Mouse (Mus musculus) monocyte, adult 2 months (primary cell): ENCODE data around the gene Map7d1.

Source experiments
- DNase-seq, 2 experiments: peaks; one replicate each; pipeline ENCODE4 v3.0.0; 2022; ENCODE audit warnings: low spot score in 2 of 2, low read depth in 1 of 2

The Map7d1 gene

DNA sequence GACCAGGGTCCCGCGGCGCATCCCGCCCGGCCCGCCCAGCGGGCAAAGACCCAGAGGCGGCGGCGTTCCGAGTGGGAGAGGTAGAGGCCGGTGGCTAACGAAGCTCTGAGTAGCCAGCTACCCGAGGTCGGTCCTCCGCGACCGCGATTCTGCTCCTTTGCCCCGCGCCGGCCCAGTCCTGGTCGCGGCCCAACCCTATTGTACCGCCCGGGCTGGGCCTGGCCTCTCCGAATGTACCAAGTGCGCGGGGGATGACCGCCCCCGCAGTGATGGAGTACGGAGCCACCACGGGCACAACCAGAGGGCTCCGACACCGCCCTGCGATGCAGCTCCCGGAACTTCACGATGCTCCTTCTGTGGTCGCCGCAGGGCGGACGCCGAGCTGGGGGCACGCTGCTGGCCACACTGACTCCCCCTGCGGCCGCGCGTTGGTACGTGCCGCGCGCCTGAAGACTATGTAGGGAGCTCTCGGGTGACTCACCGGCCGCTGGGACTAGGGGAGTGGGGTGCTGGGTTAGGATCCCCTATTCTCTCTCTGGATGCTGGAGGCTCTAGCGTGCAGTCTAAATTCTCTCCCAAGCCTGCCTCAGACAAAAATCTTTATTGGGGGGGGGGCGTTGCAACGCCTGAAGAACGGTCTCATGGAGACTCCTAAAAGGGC is at the start of gene Map7d1:
TSS of gene Map7d1 (minus strand) at position 213 of the 661 bp plus-strand sequence.
- peak; percentile 73 to 88 for DNase-seq

DNA sequence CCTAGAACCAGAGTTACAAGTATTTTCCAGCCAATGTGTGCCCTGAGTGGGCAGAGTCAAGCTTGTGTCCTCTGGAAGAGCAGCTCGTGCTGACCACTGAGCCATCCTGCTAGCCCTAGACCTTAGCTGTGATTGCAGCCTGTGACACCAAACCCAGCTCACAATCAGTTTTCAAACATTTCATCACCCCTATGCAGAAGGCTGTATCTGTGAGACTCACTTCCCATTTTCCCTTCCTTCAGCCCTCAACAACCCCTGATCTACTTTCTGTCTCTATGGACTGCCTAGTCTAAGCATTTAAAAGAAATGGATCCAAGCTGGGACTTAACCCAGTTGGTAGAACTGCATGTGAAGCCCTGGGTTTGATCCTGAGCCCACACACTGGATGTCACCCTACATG is 49.3 kb upstream of the Map7d1 start:
- DNase-seq: no peak

DNA sequence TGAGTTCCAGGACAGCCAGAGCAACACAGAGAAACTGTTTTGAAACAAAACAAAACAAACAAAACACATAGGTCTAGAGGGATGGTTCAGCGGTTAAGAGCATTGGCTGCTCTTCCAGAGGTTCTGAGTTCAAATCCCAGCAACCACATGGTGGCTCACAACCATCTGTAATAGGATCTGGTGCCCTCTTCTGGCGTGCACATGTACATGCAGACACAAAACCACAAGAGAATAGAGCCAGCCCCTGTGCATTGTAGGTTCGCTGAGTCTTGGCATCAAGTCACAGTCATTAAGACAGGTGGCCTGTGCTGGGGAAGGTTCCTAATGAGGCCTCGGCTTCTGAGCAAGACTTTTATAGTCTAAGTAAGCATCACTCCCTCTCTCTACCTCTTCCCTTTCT is 47.7 kb upstream of the Map7d1 start:
- DNase-seq: no peak

DNA sequence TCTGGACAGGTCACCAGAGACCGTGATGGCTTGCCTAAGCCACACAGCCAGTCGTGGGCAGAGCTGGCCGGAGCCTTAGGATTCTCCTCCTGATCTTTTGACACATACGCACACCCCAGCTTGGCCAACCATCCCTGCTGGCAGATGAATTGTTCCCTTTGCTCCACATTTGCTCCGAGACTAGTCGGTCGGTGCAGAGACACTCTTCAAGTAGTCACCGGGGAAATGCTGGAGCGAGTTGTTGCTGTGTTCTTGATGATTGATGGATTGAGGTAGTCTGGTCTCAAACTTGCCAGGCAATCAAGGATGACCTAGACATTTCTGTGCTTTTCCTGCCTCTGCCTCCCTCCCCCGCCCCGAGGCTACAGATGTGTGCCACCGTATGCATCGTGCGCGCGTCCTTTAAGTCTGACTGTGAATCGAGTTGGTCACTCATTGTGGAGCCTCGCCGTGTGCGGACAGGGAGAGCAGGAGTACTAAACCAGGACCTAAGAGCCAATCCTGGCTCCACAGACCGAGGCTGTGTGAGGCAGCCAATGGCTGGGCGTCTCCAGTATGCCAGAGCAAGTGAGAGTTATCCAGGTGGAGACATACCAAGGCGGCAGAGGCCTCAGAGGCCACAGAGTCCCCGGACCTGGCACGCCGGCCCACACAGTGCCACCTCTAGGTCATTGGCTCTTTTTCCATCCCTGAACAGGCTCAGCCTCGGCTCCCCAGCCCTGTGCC is 45.6 kb upstream of the Map7d1 start:
- no peak for DNase-seq

DNA sequence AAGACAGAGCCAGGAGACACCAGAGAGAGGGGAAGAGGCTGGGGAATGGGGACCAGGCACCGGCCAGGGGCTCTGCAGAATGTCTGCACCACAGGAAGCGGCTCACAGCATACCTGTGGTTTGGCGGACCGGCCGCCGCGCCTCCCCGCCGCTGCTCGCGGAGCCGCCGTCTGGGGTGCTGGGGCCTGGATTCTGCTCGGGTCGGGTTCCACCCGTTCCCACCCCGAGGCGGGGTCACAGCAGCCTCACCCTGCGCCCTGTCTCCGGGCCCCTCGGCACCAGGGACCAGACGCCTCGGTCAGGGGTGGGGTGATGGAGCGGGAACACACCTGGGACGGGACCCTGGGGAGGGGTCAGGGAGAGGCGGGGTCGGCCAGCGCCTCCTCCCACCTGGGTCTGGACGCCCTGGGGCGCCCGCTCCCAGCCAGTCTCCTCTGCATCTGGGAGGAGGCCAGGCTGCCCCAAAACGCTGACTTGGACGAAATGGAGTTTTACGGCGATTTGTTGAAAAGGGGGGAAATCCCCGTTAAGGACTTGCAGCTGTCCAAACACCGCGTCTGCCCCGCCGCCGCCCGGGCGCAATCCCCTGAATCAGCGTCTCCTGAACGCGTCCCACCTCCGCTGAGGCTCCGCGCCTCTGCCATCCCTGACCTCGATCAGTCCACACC is 44.9 kb upstream of the Map7d1 start:
- no peak for DNase-seq

DNA sequence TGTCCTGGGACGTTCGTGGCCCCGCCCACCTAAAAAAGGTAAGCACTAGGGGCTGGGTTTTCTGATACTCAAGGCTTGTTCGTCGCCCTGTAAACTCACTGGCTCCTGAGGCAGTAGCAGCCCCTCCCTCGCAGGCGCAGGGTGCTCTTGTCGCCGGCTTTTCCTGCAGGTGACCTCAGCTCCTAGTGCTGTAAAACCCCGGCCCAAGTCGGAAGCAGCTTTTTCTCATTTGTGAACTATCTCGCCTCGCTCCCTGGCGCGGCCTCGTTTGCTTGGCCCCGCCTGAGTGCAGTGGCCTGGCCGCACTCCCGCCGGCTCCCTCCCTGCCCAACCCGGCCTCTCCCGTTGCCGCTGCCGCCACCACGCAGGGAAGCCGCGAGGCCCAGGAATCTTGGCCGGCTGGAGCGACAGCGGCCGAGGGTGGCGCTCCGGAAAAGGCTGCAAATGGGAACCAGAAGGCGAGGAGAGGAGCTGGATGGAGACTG is 40.5 kb upstream of the Map7d1 start:
- no peak for DNase-seq

DNA sequence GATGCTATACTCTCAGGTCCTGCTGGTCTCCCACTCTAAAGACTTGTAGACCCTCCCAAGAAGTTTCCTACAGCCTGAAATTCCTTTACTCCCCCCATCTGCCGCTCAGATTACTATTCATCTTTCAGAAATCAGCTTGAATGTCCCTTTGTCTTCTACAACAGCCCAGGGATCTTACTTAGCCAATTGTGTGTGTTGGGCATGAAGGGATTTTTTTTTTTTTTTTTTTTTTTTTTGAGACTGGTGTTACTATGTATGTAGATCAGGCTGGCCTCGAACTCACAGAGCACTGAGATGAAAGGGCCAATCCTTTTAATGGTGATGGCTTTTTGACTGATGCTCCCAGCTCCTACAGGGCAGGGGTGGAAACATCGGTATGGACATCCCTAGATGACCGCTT is 39.8 kb upstream of the Map7d1 start:
- DNase-seq: no peak

DNA sequence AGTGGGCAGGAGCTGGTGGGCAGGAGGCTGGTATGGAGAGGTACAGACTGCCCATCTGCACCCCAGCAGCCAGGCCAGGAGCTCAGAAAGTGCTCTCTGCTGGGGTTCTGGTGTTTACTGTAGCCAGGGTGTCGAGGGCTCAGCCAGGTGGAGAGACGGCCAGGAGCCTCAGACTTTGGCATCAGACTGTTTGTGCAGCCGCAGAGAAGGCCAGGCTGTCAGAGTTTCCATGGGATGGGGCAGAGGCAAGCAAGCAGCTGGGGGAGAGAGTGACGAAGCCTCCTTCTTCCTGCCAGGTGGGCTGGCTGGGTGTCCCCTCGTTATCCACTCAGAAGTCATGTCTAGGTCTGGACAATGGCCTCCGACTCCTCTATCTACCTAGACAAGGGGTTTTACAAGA is 39.0 kb upstream of the Map7d1 start:
- no peak for DNase-seq

DNA sequence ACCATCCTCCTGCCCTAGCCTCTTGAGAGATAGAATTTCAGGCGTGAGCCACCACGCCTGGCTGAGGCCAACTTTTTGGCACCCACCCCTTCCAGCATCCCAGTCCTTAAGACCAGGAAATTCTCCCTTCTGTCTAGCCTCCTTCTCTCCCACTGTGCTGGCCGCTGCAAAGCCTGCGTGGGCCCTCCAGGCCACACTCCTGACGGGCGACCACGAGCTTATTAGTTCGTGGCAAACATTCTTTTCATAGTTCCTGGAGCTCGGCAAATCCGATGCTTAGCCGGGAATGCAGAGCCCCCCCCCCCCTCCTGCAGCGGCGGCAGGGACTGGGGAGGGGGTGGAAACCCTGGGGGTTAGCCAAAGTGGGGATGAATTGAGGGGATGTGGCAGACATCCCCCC is 35.1 kb upstream of the Map7d1 start:
- no peak for DNase-seq

DNA sequence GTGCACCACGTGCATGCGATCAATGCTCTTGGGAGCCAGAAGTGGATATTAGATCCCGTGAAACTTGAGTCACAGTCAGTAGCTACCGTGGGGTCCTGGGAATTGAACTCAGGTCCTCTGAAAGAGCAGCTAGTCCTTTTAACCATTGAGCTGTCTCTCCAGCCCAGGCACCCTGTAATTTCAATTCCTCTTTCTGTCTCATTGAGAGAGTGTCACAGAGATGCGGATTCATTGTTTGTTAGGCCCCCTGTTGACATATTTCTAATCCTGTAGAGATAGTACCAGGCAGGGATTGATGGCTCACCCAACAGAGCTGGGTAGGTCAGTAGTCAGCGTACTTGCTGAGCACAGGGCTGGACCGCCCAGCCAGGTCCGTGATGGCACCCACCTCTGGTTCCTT is 34.2 kb upstream of the Map7d1 start:
- no peak for DNase-seq

DNA sequence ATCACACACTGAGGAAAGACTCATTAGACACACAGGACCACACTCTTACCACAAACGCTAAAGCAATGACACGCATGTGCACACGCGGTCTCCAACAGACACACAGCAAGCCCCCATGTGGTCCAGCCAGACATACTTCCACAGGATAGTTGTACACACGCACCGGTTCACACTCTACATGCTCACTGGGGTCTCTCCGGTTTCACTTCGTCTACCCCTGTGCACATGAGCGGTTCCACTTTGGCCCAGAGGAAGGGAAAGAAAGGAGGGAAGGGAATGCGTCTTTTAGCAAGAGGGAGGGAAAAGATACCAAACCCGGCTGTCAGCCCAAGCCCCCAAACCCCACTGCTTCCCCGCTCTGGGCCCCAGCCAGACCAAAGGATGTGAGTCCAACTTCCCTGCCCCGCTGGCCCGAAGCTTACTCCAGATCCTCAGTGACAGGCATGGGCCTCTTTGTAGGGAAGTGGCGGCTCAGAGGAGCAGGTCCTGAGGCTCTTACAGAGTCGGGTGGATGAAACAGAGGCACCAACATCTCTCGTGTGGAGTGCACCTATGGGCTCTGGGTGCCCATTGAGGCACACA is 32.0 kb upstream of the Map7d1 start:
- DNase-seq: no peak

DNA sequence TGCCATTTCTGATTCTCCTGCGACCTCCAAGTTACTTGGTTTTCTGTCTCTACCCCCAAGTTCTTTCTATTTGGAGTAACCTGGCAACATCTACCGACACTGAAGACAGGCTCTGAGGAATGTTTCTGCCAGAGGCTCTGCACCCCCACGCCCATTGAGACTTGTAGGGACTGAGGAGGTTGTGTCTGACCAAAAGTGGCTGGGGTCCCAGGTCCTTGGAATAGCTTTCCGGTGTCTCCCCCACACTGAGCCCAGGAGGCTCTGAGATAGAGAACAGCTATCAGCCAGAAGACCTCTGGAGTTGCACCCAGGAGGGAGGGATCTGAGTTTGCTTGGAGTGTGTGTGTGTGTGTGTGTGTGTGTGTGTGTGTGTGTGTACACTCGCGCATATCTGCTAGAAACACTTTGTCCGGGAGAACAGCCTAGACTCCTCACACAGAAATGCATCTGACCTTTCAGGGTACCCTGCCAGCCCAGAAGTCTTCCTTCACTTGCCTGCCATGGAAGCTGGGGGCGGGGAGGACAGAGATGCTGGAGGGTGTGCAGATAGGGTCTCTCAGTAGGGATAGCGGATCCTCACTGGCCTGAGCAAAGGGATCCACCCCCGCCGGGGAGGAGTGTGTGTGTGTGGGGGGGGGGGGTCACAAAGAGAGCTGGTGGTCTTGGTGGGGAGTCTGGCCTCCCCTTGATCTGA is 31.3 kb upstream of the Map7d1 start:
- no peak for DNase-seq

DNA sequence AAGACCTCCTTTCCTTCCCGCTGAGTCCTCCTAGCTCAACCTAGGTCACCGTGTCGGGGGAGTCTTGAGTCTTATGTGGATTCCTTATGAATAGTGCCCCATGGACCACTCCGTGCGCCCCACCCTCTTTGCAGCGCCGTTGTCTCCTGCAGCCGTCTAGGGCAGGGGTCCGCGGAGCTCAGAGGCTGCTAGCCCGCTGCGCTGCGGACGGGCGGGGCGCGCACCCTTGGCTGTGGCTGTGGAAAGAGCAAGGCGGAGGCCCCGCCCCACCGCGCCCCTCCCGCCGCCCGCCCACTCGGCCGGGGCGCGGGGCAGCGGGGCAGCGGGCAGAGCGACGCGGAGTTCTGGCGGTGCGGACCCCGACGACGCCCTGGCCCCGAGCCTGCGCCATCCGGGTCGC is 30.3 kb upstream of the Map7d1 start, which contains the start of gene Col8a2:
TSS of gene Col8a2 (plus strand) at position 302 of the 400 bp plus-strand sequence.
- DNase-seq: no peak

DNA sequence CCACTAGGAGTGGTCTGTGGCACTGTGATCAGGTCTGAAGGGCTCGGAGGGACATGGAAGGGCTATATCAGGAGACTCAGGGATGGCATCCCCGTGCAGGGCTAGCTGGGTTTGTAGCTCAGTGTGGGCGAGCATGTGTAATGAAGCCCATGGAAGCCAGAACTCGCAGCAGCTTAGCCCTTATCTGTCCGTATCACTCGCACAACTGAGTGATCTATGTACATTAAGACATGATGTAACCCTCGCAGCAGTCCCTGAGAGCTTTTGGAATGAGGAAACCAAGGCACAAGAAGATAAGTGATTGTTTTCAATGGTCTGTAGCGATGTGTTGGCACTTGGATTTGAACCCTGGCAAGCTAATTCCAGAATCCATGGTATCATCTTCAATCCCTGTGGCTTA is 27.4 kb upstream of the Map7d1 start:
- DNase-seq: no peak

DNA sequence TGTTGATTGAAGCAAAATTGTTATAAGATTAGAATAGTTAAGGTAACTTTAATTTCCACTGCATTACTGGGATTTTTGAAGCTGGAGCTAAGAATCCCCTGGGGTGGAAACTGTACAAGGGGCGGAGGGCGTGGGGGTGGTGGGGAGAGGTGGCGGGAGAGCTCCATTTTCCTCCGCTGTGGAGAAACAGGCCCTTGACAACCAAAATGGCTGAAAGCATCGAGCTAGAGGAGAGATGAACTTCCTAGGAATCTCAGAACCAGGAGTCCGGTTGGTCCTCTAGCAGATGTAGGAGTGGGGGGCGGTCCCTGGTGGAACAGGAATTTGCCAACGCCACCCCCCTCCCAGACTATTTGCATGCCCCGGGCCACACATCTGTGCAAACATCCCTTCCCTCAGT is 25.6 kb upstream of the Map7d1 start:
- DNase-seq: no peak

DNA sequence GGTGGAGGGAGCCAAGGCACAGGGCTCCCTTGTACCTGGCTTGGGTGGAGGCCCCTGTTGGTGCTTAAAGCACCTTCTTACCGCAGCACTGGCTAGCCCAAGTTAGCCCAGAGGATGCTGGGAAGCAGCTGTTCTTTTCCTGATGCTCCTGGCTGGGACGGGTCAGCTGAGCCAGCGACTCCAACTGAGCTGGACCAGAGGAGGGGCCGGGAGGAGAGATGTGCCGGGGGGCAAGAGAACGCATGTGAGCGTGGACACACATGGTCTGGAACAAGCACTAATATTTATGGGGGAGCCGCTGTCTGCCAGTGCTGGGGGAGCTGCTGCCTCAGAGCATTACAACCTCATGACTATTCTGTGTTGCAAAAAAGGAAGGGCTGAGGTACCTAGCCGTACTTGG is 22.8 kb upstream of the Map7d1 start:
- DNase-seq: no peak

DNA sequence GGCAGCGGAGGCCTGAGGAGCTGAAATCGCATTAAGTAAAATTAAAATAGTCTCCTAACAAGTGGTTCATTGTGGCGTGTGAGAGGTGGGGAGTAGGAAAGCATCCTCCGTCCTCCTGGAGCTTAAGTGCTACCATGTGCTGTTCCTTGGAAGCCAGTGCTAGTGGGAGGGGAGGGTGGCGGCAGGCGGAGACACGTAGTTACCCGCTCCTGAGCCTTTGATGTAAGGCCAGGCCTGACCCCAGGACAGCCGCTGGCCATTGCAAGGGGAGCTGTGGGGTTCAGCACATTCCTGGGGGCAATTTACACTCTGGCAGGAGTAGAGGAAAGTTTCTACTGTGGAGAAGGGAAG is 22.4 kb upstream of the Map7d1 start:
- DNase-seq: no peak

DNA sequence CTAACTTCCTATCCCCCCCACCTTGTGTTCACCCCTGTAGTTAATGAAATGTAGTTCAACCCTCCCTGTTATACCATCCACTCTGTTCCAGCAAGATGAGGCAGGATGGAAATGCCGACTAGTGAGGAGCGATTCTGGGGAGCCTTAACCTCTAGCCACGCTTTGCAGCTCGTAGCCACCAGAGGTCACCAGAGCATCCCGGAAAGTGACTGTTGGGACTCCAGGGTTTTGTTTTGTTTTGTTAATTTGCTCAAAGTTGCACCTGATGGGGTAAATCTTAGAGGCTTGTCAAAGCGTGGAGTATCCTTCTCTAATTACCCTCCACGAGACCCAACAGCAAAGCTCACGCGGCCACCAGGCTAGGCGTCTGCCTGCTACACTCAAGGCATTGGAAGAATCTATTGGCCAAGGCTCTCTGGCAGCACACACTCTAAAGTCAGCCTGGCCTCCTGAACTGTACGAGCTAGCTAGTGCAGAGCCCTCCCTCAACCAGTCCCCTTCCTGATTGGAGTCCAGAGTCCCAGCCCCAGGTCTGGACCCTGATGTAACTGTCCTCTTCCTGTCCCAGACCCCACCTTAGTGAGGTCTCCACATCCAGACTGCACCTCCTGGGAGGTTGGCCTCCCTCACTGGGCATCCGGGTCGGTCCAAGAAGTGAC is 21.9 kb upstream of the Map7d1 start:
- no peak for DNase-seq

DNA sequence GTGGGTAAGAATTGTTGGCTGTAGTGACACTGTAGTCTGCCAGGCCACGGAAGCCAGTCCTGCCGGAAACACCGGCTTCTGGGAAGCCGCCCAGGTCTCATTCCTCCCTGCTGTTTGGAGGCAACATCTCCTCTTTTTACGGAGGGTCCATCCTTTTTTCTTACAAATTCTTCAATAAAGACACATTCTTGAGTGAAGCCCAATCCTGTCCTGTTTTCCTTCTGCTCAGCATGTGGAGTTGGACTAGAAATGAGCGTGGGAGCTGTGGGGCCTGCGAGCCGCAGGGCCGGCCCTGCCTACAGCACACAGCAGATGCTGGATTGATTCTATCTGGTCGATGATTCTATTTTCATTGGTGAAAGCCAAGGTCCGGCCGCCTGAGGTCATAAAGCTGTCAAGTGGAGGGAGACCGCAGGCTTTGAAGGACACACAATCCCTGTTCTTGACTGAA is 19.6 kb upstream of the Map7d1 start:
- no peak for DNase-seq

DNA sequence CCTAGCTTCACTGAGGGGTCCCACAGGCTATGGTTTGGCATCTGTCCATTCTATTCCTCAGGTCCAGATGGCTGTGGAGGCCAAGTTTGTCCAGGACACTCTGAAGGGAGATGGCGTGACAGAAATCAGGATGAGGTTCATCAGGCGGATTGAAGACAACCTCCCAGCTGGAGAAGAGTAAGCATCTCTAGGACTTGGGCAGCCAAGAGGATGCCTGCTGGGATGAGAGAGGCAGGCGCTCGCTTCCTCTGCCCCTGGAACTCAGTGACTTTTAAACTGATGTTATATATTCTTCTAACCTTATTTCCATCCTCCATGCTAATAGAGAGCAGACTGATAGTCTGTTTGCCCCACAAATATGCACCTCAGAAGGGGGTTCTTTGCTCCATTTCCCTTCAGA is 18.9 kb upstream of the Map7d1 start:
- no peak for DNase-seq

DNA sequence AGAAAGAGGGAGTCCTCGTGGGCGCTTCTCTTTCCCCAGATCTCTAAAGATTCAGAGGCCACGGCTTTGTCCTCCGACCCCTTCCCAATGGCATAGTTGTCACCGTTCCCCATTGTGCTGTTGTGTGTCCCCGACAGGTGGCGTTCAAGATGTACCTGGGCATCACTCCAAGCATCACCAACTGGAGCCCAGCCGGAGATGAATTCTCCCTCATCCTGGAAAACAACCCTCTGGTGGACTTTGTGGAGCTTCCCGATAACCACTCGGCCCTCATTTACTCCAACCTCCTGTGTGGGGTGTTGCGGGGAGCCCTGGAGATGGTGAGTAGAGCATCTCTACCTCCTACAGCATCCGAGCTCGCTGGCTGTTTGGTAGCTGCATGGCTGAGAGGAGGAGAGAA is 17.6 kb upstream of the Map7d1 start:
- DNase-seq: no peak
